8 mouse cellular contexts compared by ENCODE assay signal in the genomic region with DNA sequence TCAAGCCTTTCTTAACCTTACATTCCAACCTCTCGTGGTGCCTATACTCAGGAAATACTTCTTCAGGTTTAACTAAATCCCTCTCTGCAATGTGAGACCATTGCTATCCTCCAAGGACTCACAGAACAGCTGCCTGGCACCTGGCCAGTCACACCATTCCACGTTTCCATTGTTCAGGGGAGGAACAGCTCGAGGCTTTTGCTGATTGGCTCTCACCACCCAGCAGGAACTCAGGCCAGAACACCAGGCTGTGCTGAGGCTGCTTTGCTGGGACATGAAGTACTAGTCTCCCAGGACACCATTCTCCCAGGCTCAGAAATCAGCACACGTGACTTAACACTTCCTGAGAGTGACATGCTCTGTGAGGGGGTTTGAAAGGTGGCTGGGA.
DNase-seq lines count a peak whose midpoint lies in the region; ATAC-seq lines count a peak whose summit lies in the region.

No protein-coding gene starts in this region.

- no peaks in the 10 kb centered on the region for H3K27me3 ChIP-seq in forebrain, embryonic 13.5 days
- H3K27me3 ChIP-seq in heart, embryonic 14.5 days (ENCODE audit: control insufficient read depth, insufficient read depth, low read length) = no peaks in the 10 kb centered on the region

- no peak overlapping the region for H3K4me2 ChIP-seq in forebrain, embryonic 13.5 days
- H3K4me2 ChIP-seq in heart, embryonic 14.5 days (ENCODE audit: low read length) = no peak overlapping the region

- H3K27ac ChIP-seq in forebrain, embryonic 13.5 days = peak overlapping the region; percentile 70
- peak overlapping the region; percentile 67 to 69 for H3K27ac ChIP-seq in heart, embryonic 14.5 days (replicated peaks in 1 of 2; ENCODE audit: control insufficient read depth in 1 of 2, insufficient read depth in 1 of 2, low read depth in 2 of 2, low read length in 2 of 2)

- WGBS in forebrain, embryonic 13.5 days = 3% methylated on average over 4 of the region's 4 CpGs
- WGBS in heart, embryonic 14.5 days = 4% methylated on average over 4 of the region's 4 CpGs

- no peak overlapping the region for H3K4me3 ChIP-seq in forebrain, embryonic 13.5 days
- H3K4me3 ChIP-seq in heart, embryonic 14.5 days (ENCODE audit: control insufficient read depth in 1 of 2, insufficient read depth in 1 of 2, low read depth in 1 of 2, low read length in 2 of 2) = no peak overlapping the region

- peak; percentile 89 for DNase-seq in 3T3-L1 (ENCODE audit: low read depth, low spot score)
- peak; percentile 45 for DNase-seq in adrenal gland, postnatal 25 days
- peak; percentile 12 to 22 for DNase-seq in kidney, postnatal 36 days
- DNase-seq in lung, postnatal 10 days = peak; percentile 71
- peak; percentile 25 to 31 for DNase-seq in right cerebral cortex, postnatal 36 days (ENCODE audit: low spot score in 2 of 2)

- peaks cover 12% of the 10 kb centered on the region for H3K4me1 ChIP-seq in forebrain, embryonic 13.5 days
- H3K4me1 ChIP-seq in heart, embryonic 14.5 days (ENCODE audit: control insufficient read depth in 2 of 2, insufficient read depth in 2 of 2, low read length in 2 of 2) = peaks cover 11 to 12% of the 10 kb centered on the region in 2 experiments

- no peaks in the 10 kb centered on the region for H3K36me3 ChIP-seq in forebrain, embryonic 13.5 days (ENCODE audit: poor library complexity, severe bottlenecking)
- no peaks in the 10 kb centered on the region for H3K36me3 ChIP-seq in heart, embryonic 14.5 days (ENCODE audit: control insufficient read depth, insufficient read depth, low read length)

- no peak overlapping the region for H3K9ac ChIP-seq in forebrain, embryonic 13.5 days
- no peak overlapping the region for H3K9ac ChIP-seq in heart, embryonic 14.5 days (ENCODE audit: low read length)

- ATAC-seq in forebrain, embryonic 13.5 days = peak; percentile 84
- ATAC-seq in heart, embryonic 14.5 days (ENCODE audit: insufficient number of reproducible peaks, insufficient read depth, low FRiP score, low read depth) = peak; percentile 91
- ATAC-seq in monocyte, adult 5-6 weeks (replicated peaks; ENCODE audit: insufficient number of reproducible peaks, low FRiP score, low TSS enrichment, poor library complexity, severe bottlenecking) = no peak

- peaks cover 5% of the 10 kb centered on the region; the same call in 1 of the 2 replicates for H3K9me3 ChIP-seq in forebrain, embryonic 13.5 days (replicated peaks)
- no peaks in the 10 kb centered on the region for H3K9me3 ChIP-seq in heart, embryonic 14.5 days (ENCODE audit: control insufficient read depth, low read length)

Comparison
In these comparisons a context has a peak if more than half of its experiments do, and no peak if none do; other contexts are left out.
1. DNase-seq: peak in every context shown above with its lines; median percentile 89 in 3T3-L1; 71 in lung, postnatal 10 days; 45 in adrenal gland, postnatal 25 days; 28 in right cerebral cortex, postnatal 36 days; 17 in kidney, postnatal 36 days.